Mouse (Mus musculus) heart, embryonic 11.5 days (tissue): ENCODE results near the gene Sergef. TPM values are rescaled to one million over a fixed set of nuclear protein-coding genes. Genes with fewer than 3 reads are reported as not detected.

Source experiments
- ATAC-seq: fragments of 200-750 bp; cut with Nextera tagmentation; replicated peaks from 2 replicates; pipeline ENCODE4 v1.8.0; 2017; ENCODE audit warnings: moderate library complexity; ENCODE audit not compliant: insufficient number of reproducible peaks, low FRiP score, low TSS enrichment
- H3K27ac ChIP-seq: fragments of 300-500 bp; sonication (generic); 2 replicates; pipeline ENCODE4 v1.5.1; 2014; ENCODE audit warnings: mild to moderate bottlenecking, low read depth, low read length
- H3K27me3 ChIP-seq: fragments of 300-500 bp; sonication (generic); 2 replicates; pipeline ENCODE4 v1.6.1; 2014; ENCODE audit warnings: mild to moderate bottlenecking, low read length, mixed read lengths; ENCODE audit not compliant: control insufficient read depth, insufficient read depth
- H3K36me3 ChIP-seq: fragments of 300-500 bp; sonication (generic); 2 replicates; pipeline ENCODE4 v1.6.1; 2014; ENCODE audit warnings: mild to moderate bottlenecking, low read length, moderate library complexity, mixed read lengths; ENCODE audit not compliant: control insufficient read depth, insufficient read depth
- H3K4me1 ChIP-seq: fragments of 300-500 bp; sonication (generic); 2 replicates; pipeline ENCODE4 v1.6.1; 2014; ENCODE audit warnings: low read length; ENCODE audit not compliant: control insufficient read depth, insufficient read depth
- H3K4me2 ChIP-seq: fragments of 300-500 bp; sonication (generic); 2 replicates; pipeline ENCODE4 v1.6.1; 2014; ENCODE audit warnings: mild to moderate bottlenecking, moderate library complexity
- H3K4me3 ChIP-seq: fragments of 300-500 bp; sonication (generic); 2 replicates; pipeline ENCODE4 v1.5.1; 2014; ENCODE audit warnings: low read depth, low read length
- H3K9ac ChIP-seq: fragments of 300-500 bp; sonication (generic); 2 replicates; pipeline ENCODE4 v1.6.1; 2014; ENCODE audit warnings: mild to moderate bottlenecking, low read depth, low read length, moderate library complexity
- H3K9me3 ChIP-seq: fragments of 300-500 bp; sonication (generic); replicated peaks from 2 replicates; pipeline ENCODE4 v1.6.1; 2016; ENCODE audit warnings: low read length; ENCODE audit not compliant: control insufficient read depth
- WGBS: fragments of 180-500 bp; shearing (Covaris S2); extraction: QIAGEN DNeasy Blood & Tissue Kit; methylation state at CpG from one replicate; pipeline ENCODE4 v1.1.7; 2014; ENCODE audit not compliant: insufficient replicate concordance; 5-methylcytosine and 5-hydroxymethylcytosine counted together
- polyA plus RNA-seq: library from polyadenylated mRNA; unstranded; fragments of >200 nt; fragmentation: Nextera tagmentation; extraction: Ambion mirVana; gene quantifications from 2 replicates; pipeline ENCODE4 v1.2.1, GENCODE M21; 2014

The Sergef gene
- polyA plus RNA-seq, 1 experiment from 2014 or later, result 11.6 TPM

DNA sequence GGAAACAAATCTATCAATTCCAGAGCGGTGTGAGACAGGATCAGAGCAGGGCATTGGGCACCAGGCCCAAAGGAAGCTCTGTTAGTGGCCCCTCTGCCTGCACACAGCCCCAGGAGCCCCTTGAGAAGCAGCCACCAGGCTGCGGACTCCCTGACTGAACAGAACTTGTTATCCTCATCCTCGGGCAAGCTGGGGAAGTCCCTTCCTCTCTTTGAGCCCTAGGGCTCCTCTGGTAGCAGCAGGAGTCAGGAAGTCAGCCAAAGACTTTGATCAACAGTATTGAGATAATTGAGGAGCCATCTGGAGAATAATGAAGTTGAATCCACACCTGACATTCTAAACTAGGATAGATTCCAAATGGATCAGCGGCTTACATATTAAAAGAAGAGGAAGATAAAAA lies 135.4 kb downstream of the Sergef start:
- no peak for ATAC-seq
- Histone ChIP-seq H3K9ac (no peak overlapping the region), H3K36me3 (no peaks in the 10 kb centered on the region), H3K4me2 (no peak overlapping the region), H3K9me3 (no peaks in the 10 kb centered on the region), H3K4me1 (no peaks in the 10 kb centered on the region), H3K27me3 (no peaks in the 10 kb centered on the region), H3K4me3 (no peak overlapping the region), H3K27ac (no peak overlapping the region)
- WGBS, result 42% methylated on average over 4 of the region's 4 CpGs

DNA sequence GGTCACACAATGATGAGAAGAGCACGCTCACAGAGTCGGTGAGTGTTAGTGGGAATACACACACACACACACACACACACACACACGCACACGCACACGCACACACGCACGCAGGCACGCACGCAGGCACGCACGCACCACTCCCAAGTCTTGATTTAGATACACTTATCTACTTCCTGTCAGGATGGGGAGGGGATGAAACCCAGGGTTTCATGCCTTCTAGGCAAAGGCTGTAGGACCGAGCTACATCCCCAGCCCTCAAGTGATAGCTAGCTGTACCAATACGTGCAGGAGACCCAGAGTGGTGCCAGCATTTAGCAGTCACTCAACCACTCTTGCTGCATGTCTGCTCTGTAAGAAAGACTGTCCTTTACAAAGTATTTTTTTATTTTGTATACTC lies 137.0 kb downstream of the Sergef start:
- no peak overlapping the region for H3K9ac ChIP-seq
- ATAC-seq, result no peak

DNA sequence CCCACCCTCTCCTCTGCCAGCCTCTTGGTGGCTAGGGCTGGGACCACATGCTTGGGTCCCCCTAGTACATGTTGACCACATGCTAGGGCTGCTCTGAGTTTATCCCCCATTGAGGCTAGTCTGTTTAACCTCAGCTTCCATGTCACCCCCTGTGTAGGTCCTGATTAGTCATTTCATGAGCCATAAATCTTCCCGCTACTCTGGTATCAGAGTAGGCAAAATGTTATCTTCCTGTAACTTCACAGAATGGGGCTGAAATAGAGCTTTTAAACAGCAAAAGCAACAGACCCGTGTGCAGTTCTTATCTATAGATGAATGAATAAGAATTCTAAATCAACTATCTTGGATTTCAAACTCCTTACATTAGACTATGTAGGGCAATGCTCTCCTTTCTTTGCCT lies 138.1 kb downstream of the Sergef start:
- H3K4me2 ChIP-seq, result no peak overlapping the region
- no peak overlapping the region for H3K4me3 ChIP-seq
- H3K9me3 ChIP-seq, result no peaks in the 10 kb centered on the region
- H3K27me3 ChIP-seq, result no peaks in the 10 kb centered on the region
- no peak for ATAC-seq
- WGBS, result 61% methylated on average over 2 of the region's 2 CpGs
- H3K9ac ChIP-seq, result no peak overlapping the region
- H3K4me1 ChIP-seq, result no peaks in the 10 kb centered on the region
- H3K36me3 ChIP-seq, result no peaks in the 10 kb centered on the region
- no peak overlapping the region for H3K27ac ChIP-seq

More for the DNA sequence above, 137.0 kb downstream of the Sergef start:
- no peaks in the 10 kb centered on the region for H3K4me1 ChIP-seq
- no peaks in the 10 kb centered on the region for H3K36me3 ChIP-seq
- whole genome bisulfite sequencing, result 53% methylated on average over 13 of the region's 13 CpGs
- no peak overlapping the region for H3K27ac ChIP-seq
- H3K4me3 ChIP-seq, result no peak overlapping the region
- H3K9me3 ChIP-seq, result no peaks in the 10 kb centered on the region
- no peak overlapping the region for H3K4me2 ChIP-seq
- H3K27me3 ChIP-seq, result no peaks in the 10 kb centered on the region

DNA sequence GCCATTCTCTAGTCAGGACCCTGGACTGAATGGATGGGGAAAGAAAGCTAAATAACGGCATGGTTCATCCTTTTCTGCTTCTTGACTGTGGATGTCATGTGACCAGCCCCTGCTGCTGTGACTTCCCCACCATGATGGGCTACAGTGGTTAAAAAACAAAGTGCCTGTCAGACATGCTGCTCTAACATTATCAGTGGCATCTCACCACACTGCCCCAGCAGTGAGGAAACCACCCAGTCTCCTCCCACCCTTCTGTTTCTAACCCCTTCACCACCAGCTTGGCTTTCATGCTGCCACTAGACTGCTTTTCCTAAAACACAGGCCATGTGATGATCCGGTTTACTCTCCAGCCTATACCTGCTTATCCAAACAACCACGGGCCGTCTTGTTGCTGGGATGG lies 140.0 kb downstream of the Sergef start:
- 84% methylated on average over 4 of the region's 4 CpGs for WGBS
- Histone ChIP-seq H3K9me3 (no peaks in the 10 kb centered on the region), H3K27ac (no peak overlapping the region), H3K36me3 (no peaks in the 10 kb centered on the region), H3K4me1 (no peaks in the 10 kb centered on the region), H3K4me2 (no peak overlapping the region), H3K27me3 (no peaks in the 10 kb centered on the region), H3K4me3 (no peak overlapping the region), H3K9ac (no peak overlapping the region)
- ATAC-seq, result no peak

DNA sequence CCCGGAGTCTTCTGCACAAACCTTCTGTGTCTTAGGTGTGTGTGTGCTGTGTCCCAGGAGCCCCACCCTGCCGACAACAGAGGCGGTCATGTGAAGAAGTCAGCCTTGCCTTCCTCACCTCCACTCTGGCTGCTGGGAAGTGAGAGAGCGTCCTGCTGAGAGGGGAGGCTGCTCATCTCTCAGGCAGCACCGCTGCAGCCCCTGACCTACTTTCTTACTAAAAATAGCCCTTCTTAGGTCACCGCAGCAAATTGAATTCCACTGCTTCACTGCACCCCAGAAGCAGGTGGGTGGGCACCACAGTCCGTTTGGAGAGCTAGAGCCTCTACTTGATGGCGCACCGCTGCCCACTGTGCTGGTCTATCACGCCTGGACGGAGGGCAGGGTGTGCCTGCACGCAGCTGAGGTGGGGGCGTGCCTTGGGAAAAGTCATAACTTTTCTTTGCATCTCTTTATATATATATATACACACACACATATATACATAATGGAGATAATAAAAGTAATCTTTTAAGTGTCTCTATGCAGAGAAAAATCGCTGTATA lies 147.4 kb downstream of the Sergef start:
- no peak overlapping the region for H3K27ac ChIP-seq
- H3K9me3 ChIP-seq, result no peaks in the 10 kb centered on the region
- H3K36me3 ChIP-seq, result no peaks in the 10 kb centered on the region

DNA sequence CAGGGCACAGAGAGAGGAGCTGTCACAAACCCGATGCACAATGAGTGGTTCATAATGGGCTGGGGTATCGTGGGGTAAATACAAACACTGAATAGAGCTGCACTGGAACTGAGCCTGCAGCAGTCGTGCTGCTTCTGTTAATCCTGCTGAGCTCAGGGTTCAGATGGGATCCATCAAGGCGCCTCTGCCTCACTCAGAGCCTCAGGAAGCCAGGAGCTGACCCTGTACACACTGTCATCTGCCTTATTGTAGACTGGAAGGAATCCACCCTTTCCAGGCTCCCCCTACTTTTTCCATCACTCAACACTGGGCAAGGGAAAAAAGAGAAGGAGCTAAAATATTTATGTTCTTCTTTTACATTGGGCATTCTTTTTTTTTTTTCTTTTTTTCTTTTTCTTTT lies 152.3 kb downstream of the Sergef start:
- H3K9ac ChIP-seq, result no peak overlapping the region
- H3K27me3 ChIP-seq, result no peaks in the 10 kb centered on the region
- H3K9me3 ChIP-seq, result no peaks in the 10 kb centered on the region
- H3K4me2 ChIP-seq, result no peak overlapping the region
- ATAC-seq, result no peak
- no peak overlapping the region for H3K4me3 ChIP-seq
- no peak overlapping the region for H3K27ac ChIP-seq
- peaks cover 10% of the 10 kb centered on the region for H3K4me1 ChIP-seq
- WGBS, result 57% methylated on average over 4 of the region's 4 CpGs
- no peaks in the 10 kb centered on the region for H3K36me3 ChIP-seq

More for the DNA sequence above, 147.4 kb downstream of the Sergef start:
- Histone ChIP-seq H3K9ac (0 out of 2 replicates have a peak overlapping the region, but pooled peaks have one; percentile 5), H3K4me1 (0 out of 2 replicates have a peak, but pooled peaks cover 3% of the 10 kb centered on the region), H3K4me2 (no peak overlapping the region), H3K27me3 (no peaks in the 10 kb centered on the region), H3K4me3 (no peak overlapping the region)
- 50% methylated on average over 14 of the region's 14 CpGs for WGBS
- ATAC-seq, result no peak

DNA sequence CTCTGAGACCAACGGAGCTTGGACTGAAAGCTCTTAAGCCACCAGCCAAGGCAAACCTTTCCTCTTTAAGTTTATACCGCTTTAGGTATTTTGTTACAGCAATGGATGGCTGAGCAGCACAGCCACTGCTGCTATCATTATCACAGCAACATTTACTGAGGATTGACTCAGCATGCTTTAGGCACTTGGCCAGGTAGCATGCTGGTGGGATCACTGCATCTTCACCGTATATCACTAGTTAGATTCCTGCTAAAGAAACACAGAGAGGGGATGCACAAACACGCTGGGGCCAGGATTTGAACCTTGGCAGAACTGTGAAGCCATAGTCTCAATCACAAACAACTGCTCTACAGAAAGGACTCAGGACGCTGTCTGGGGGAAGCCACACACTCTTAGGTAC lies 152.8 kb downstream of the Sergef start:
- Histone ChIP-seq H3K4me2 (no peak overlapping the region), H3K9me3 (no peaks in the 10 kb centered on the region), H3K4me1 (peaks cover 12% of the 10 kb centered on the region), H3K36me3 (no peaks in the 10 kb centered on the region), H3K27ac (no peak overlapping the region), H3K27me3 (no peaks in the 10 kb centered on the region), H3K4me3 (no peak overlapping the region), H3K9ac (no peak overlapping the region)
- WGBS, result 77% methylated on average over 5 of the region's 5 CpGs
- ATAC-seq, result no peak

DNA sequence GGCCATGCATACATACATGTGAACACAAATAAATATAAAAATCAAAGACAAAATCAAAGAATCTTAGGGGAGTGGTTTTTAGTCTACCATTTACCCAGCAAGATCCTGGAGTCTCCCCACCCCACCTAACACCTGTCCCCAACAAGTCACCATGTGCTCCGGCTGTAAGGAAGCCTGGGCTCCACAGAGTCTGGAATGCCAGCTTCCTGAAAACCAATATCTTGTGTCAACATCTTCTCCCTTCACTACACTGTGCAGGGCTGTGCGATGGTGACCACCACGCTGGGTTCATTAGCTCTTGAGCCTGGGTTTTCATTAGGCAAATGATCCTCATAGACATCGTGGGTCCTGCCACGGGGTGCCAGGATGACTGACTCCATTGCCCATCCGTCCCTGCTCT lies 155.4 kb downstream of the Sergef start:
- Histone ChIP-seq H3K9ac (no peak overlapping the region), H3K27ac (no peak overlapping the region), H3K36me3 (no peaks in the 10 kb centered on the region), H3K4me2 (no peak overlapping the region), H3K9me3 (no peaks in the 10 kb centered on the region), H3K27me3 (no peaks in the 10 kb centered on the region), H3K4me1 (peaks cover 12% of the 10 kb centered on the region), H3K4me3 (no peak overlapping the region)
- ATAC-seq, result no peak
- WGBS, result 70% methylated on average over 6 of the region's 6 CpGs

DNA sequence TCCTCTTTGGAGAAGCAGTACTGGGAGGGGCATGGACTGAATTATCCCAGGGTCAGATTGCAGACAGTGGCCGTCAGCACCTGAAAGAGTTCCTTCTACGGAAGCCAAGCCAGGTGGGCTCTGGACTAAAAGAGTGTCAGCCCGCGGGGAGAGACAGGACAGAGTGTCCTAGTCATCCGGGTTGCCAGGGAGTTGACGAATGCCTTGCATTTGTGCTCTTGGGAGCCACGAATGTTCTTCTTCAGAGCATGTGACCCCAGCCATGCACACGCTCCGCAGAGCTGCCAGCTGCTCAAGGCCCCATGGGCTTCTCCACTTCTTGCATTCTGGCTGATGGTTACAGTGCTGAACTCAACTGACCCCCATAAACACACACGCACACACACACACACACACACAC lies 156.6 kb downstream of the Sergef start:
- Histone ChIP-seq H3K27ac (no peak overlapping the region), H3K36me3 (no peaks in the 10 kb centered on the region), H3K9ac (no peak overlapping the region), H3K4me3 (no peak overlapping the region), H3K9me3 (no peaks in the 10 kb centered on the region), H3K27me3 (no peaks in the 10 kb centered on the region), H3K4me2 (no peak overlapping the region), H3K4me1 (peaks cover 12% of the 10 kb centered on the region)
- WGBS, result 53% methylated on average over 10 of the region's 10 CpGs
- ATAC-seq, result no peak
